Mouse (Mus musculus) CH12.LX (cell line): ENCODE measurements around the gene Stag2. TPM values are rescaled to one million over a fixed set of nuclear protein-coding genes. Genes with fewer than 3 reads are reported as not detected.
A peak's percentile ranks its signal among the peaks of the same experiment; 100 is the strongest.

Experiments used
- DNase-seq: peaks from one replicate; pipeline ENCODE4 v3.0.0-alpha.2; 2013; ENCODE audit errors: extremely low read depth
- H3K27ac ChIP-seq: 2 replicates; pipeline ENCODE4 v1.5.1; 2012; ENCODE audit warnings: low read depth, mild to moderate bottlenecking, control low read depth, moderate library complexity; ENCODE audit not compliant: insufficient read depth
- H3K27me3 ChIP-seq: replicated peaks from 2 replicates; pipeline ENCODE3; 2012; ENCODE audit warnings: inconsistent platforms
- H3K36me3 ChIP-seq, 2 experiments: replicated peaks in 1 of 2; 2 replicates each; pipeline versions ENCODE3 to v1.6.1; 2012; ENCODE audit warnings: inconsistent platforms in 1 of 2, low read length in 1 of 2, mild to moderate bottlenecking in 1 of 2, mixed read lengths in 1 of 2, moderate library complexity in 1 of 2; ENCODE audit not compliant: control insufficient read depth in 1 of 2, insufficient read depth in 1 of 2
- H3K4me1 ChIP-seq, 2 experiments: 2 replicates each; pipeline ENCODE4 v1.6.1; 2012; ENCODE audit warnings: inconsistent platforms in 1 of 2, moderate library complexity in 1 of 2; ENCODE audit not compliant: insufficient read depth in 2 of 2, control insufficient read depth in 1 of 2
- H3K4me2 ChIP-seq: 2 replicates; pipeline ENCODE4 v1.6.1; 2012; ENCODE audit warnings: low read depth, mild to moderate bottlenecking, control low read depth; ENCODE audit not compliant: poor library complexity, insufficient read depth, severe bottlenecking
- H3K4me3 ChIP-seq, 3 experiments: fragments of 150-350 bp in 1 of 3; sonication (generic) in 1 of 3; replicated peaks in 1 of 3; 2 replicates each; pipeline versions ENCODE3 to v1.5.1; 2011 to 2012; ENCODE audit warnings: low read depth in 2 of 3, low read length in 2 of 3, mild to moderate bottlenecking in 2 of 3, moderate library complexity in 2 of 3, control low read depth in 1 of 3, improper control_type of control experiment in 1 of 3, inconsistent platforms in 1 of 3, mixed read lengths in 1 of 3; ENCODE audit not compliant: poor library complexity in 1 of 3
- H3K79me2 ChIP-seq: replicated peaks from 2 replicates; pipeline ENCODE4 v1.6.1; 2012; ENCODE audit warnings: mild to moderate bottlenecking, moderate library complexity; ENCODE audit not compliant: control insufficient read depth, poor library complexity, insufficient read depth, severe bottlenecking; ENCODE audit errors: extremely low read depth
- H3K9ac ChIP-seq: 2 replicates; pipeline ENCODE4 v1.6.1; 2012; ENCODE audit warnings: low read depth, mild to moderate bottlenecking, control low read depth, moderate library complexity; ENCODE audit not compliant: insufficient read depth
- H3K9me3 ChIP-seq: replicated peaks from 2 replicates; pipeline ENCODE3; 2012; ENCODE audit warnings: low read length, inconsistent platforms, mixed read lengths
- BHLHE40 ChIP-seq: IDR thresholded peaks from 2 replicates; pipeline ENCODE4 v1.6.1; 2011; ENCODE audit warnings: mild to moderate bottlenecking, low read depth, low read length, improper control_type of control experiment
- CHD1 ChIP-seq: IDR thresholded peaks from 2 replicates; pipeline ENCODE4 v1.6.1; 2012; ENCODE audit warnings: low read depth, low read length, improper control_type of control experiment, inconsistent platforms
- CHD2 ChIP-seq: IDR thresholded peaks from 2 replicates; pipeline ENCODE4 v1.6.1; 2011; ENCODE audit warnings: low read length, improper control_type of control experiment
- CTCF ChIP-seq, 2 experiments: IDR thresholded peaks in 1 of 2; conservative IDR thresholded peaks in 1 of 2; 2 replicates each; pipeline ENCODE4 v1.5.1; 2011 to 2012; ENCODE audit warnings: low read depth in 2 of 2, low read length in 2 of 2, improper control_type of control experiment in 1 of 2, inconsistent platforms in 1 of 2, mild to moderate bottlenecking in 1 of 2, moderate library complexity in 1 of 2
- E2F4 ChIP-seq: IDR thresholded peaks from 2 replicates; pipeline ENCODE4 v1.6.1; 2011; ENCODE audit warnings: low read depth, low read length, improper control_type of control experiment; ENCODE audit not compliant: insufficient replicate concordance
- ELF1 ChIP-seq: IDR thresholded peaks from 2 replicates; pipeline ENCODE4 v1.6.1; 2014; ENCODE audit warnings: low read depth, mild to moderate bottlenecking, inconsistent platforms, low read length, improper control_type of control experiment
- EP300 ChIP-seq: IDR thresholded peaks from 2 replicates; pipeline ENCODE4 v1.6.1; 2011; ENCODE audit warnings: low read length, improper control_type of control experiment
- ETS1 ChIP-seq: conservative IDR thresholded peaks from 2 replicates; pipeline ENCODE4 v1.6.1; 2012; ENCODE audit warnings: low read depth, mild to moderate bottlenecking, inconsistent platforms, low read length, improper control_type of control experiment, moderate library complexity
- GABPA ChIP-seq: IDR thresholded peaks from 2 replicates; pipeline ENCODE4 v1.6.1; 2012; ENCODE audit warnings: low read depth, low read length, improper control_type of control experiment, inconsistent platforms; ENCODE audit not compliant: insufficient replicate concordance
- HCFC1 ChIP-seq: IDR thresholded peaks from 2 replicates; pipeline ENCODE4 v1.6.1; 2012; ENCODE audit warnings: low read depth, mild to moderate bottlenecking, inconsistent platforms, low read length, improper control_type of control experiment
- IRF4 ChIP-seq: IDR thresholded peaks from 2 replicates; pipeline ENCODE4 v1.6.1; 2014; ENCODE audit warnings: low read depth, mild to moderate bottlenecking, inconsistent platforms, low read length, improper control_type of control experiment
- JUN ChIP-seq: IDR thresholded peaks from 2 replicates; pipeline ENCODE4 v1.6.1; 2011; ENCODE audit warnings: low read depth, mild to moderate bottlenecking, low read length, improper control_type of control experiment, moderate library complexity; ENCODE audit not compliant: insufficient read depth
- JUND ChIP-seq: conservative IDR thresholded peaks from 2 replicates; pipeline ENCODE4 v1.6.1; 2011; ENCODE audit warnings: low read depth, low read length, improper control_type of control experiment
- MAFK ChIP-seq: IDR thresholded peaks from 2 replicates; pipeline ENCODE4 v1.6.1; 2011; ENCODE audit warnings: low read length, improper control_type of control experiment; ENCODE audit not compliant: insufficient replicate concordance
- MAX ChIP-seq: IDR thresholded peaks from 2 replicates; pipeline ENCODE4 v1.6.1; 2011; ENCODE audit warnings: low read length, improper control_type of control experiment
- MAZ ChIP-seq: IDR thresholded peaks from 2 replicates; pipeline ENCODE4 v1.6.1; 2012; ENCODE audit warnings: low read depth, mild to moderate bottlenecking, inconsistent platforms, low read length, improper control_type of control experiment, moderate library complexity
- MEF2A ChIP-seq: IDR thresholded peaks from 2 replicates; pipeline ENCODE4 v1.6.1; 2014; ENCODE audit warnings: low read depth, mild to moderate bottlenecking, inconsistent platforms, low read length, improper control_type of control experiment, borderline replicate concordance
- MXI1 ChIP-seq: IDR thresholded peaks from 2 replicates; pipeline ENCODE4 v1.6.1; 2011; ENCODE audit warnings: mild to moderate bottlenecking, low read depth, low read length, improper control_type of control experiment
- MYC ChIP-seq: IDR thresholded peaks from 2 replicates; pipeline ENCODE4 v1.6.1; 2011; ENCODE audit warnings: low read depth, mild to moderate bottlenecking, improper control_type of control experiment, low read length
- NELFE ChIP-seq: IDR thresholded peaks from 2 replicates; pipeline ENCODE4 v1.6.1; 2011; ENCODE audit warnings: low read depth, low read length, improper control_type of control experiment
- NRF1 ChIP-seq: IDR thresholded peaks from 2 replicates; pipeline ENCODE4 v1.6.1; 2014; ENCODE audit warnings: low read depth, mild to moderate bottlenecking, inconsistent platforms, low read length, improper control_type of control experiment, moderate library complexity
- PAX5 ChIP-seq: IDR thresholded peaks from 2 replicates; pipeline ENCODE4 v1.6.1; 2012; ENCODE audit warnings: low read length, inconsistent platforms, mixed read lengths
- POLR2A ChIP-seq: IDR thresholded peaks from 2 replicates; pipeline ENCODE4 v1.6.1; 2011; ENCODE audit warnings: low read depth, mild to moderate bottlenecking, improper control_type of control experiment, low read length
- POLR2AphosphoS2 ChIP-seq: IDR thresholded peaks from 2 replicates; pipeline ENCODE4 v1.6.1; 2011; ENCODE audit warnings: low read depth, low read length, improper control_type of control experiment
- RAD21 ChIP-seq: IDR thresholded peaks from 2 replicates; pipeline ENCODE4 v1.6.1; 2011; ENCODE audit warnings: low read depth, mild to moderate bottlenecking, low read length, improper control_type of control experiment, moderate library complexity
- RCOR1 ChIP-seq: conservative IDR thresholded peaks from 2 replicates; pipeline ENCODE4 v1.6.1; 2012; ENCODE audit warnings: low read depth, mild to moderate bottlenecking, inconsistent platforms, low read length, improper control_type of control experiment
- SIN3A ChIP-seq: IDR thresholded peaks from 2 replicates; pipeline ENCODE4 v1.6.1; 2012; ENCODE audit warnings: low read length, improper control_type of control experiment, inconsistent platforms
- SMC3 ChIP-seq: IDR thresholded peaks from 2 replicates; pipeline ENCODE4 v1.6.1; 2011; ENCODE audit warnings: low read depth, low read length, improper control_type of control experiment
- TBP ChIP-seq: conservative IDR thresholded peaks from 2 replicates; pipeline ENCODE4 v1.6.1; 2011; ENCODE audit warnings: low read depth, low read length, improper control_type of control experiment
- TCF12 ChIP-seq: IDR thresholded peaks from 2 replicates; pipeline ENCODE4 v1.6.1; 2014; ENCODE audit warnings: low read depth, mild to moderate bottlenecking, inconsistent platforms, low read length, improper control_type of control experiment
- UBTF ChIP-seq: IDR thresholded peaks from 2 replicates; pipeline ENCODE4 v1.6.1; 2012; ENCODE audit warnings: low read depth, mild to moderate bottlenecking, inconsistent platforms, low read length, improper control_type of control experiment, moderate library complexity
- USF1 ChIP-seq: IDR thresholded peaks from 2 replicates; pipeline ENCODE4 v1.6.1; 2014; ENCODE audit warnings: low read depth, mild to moderate bottlenecking, inconsistent platforms, low read length, improper control_type of control experiment
- USF2 ChIP-seq: conservative IDR thresholded peaks from 2 replicates; pipeline ENCODE4 v1.6.1; 2011; ENCODE audit warnings: low read depth, low read length, improper control_type of control experiment
- ZC3H11A ChIP-seq: IDR thresholded peaks from 2 replicates; pipeline ENCODE4 v1.6.1; 2012; ENCODE audit warnings: low read depth, mild to moderate bottlenecking, inconsistent platforms, low read length, improper control_type of control experiment
- ZKSCAN1 ChIP-seq: IDR thresholded peaks from 2 replicates; pipeline ENCODE4 v1.6.1; 2012; ENCODE audit warnings: low read depth, inconsistent platforms, low read length, improper control_type of control experiment, borderline replicate concordance
- ZMIZ1 ChIP-seq: IDR thresholded peaks from 2 replicates; pipeline ENCODE4 v1.6.1; 2012; ENCODE audit warnings: low read depth, mild to moderate bottlenecking, inconsistent platforms, low read length, improper control_type of control experiment
- ZNF384 ChIP-seq: IDR thresholded peaks from 2 replicates; pipeline ENCODE4 v1.6.1; 2012; ENCODE audit warnings: low read depth, low read length, improper control_type of control experiment, inconsistent platforms
- dilution Hi-C: fragments of 300-500 bp; cut with MboI; formaldehyde crosslinking; loops from 2 replicates; pipeline ENCODE4 v1.14.3; 2020; ENCODE audit warnings: low sequenced_read_pairs; ENCODE audit not compliant: extremely low pct_unique_long_range_greater_than_20kb, extremely low pct_ligation_motif_present
- in situ Hi-C: fragments of 300-500 bp; cut with MboI; formaldehyde crosslinking; loops from 3 replicates; pipeline ENCODE4 v1.14.3; 2019; ENCODE audit warnings: low sequenced_read_pairs, low pct_ligation_motif_present, low pct_unique_long_range_greater_than_20kb, mixed read lengths
- polyA plus RNA-seq: library from polyadenylated mRNA; unstranded; fragments of >175 nt; gene quantifications from 2 replicates; pipeline ENCODE4 v1.2.1, GENCODE M21; 2012; ENCODE audit warnings: low read depth; ENCODE audit not compliant: insufficient read length
- total RNA-seq, 2 experiments: library from RNA; depleted of rRNA; stranded (reverse); fragments of 300-350 nt in 1 of 2; fragments of >200 nt in 1 of 2; gene quantifications; 2 replicates each; pipeline ENCODE4 v1.2.3; 2012 to 2014

The Stag2 gene
- total RNA-seq (2012; rRNA removed) (43.5 and 54.0 TPM in 2 replicates), total RNA-seq (2014; rRNA removed) (138 and 157 TPM in 2 replicates), polyA plus RNA-seq (48.9 and 52.5 TPM in 2 replicates)

GRCm38 (mm10) chrX:42148788-42149556, at the start of gene Stag2:
Gene Stag2 (plus strand): TSS chrX:42149317.
- H3K4me1 ChIP-seq: peaks cover 0 to 5% of the 10 kb centered on the region in 2 experiments; a peak in 1 of 4 replicates
- peak within 1 kb of the TSS; percentile 93 for H3K27ac ChIP-seq
- peak within 1 kb of the TSS; percentile 57 to 88 (median 67) for H3K4me3 ChIP-seq
- no peak for TF ChIP-seq POLR2AphosphoS2
- TF ChIP-seq JUN: no peak
- TF ChIP-seq CTCF (conservative IDR thresholded peaks at IDR 0.05 in 1 of 2, IDR thresholded peaks at IDR 0.05 in 1 of 2; ENCODE audit: low read depth in 2 of 2, low read length in 2 of 2): peak in 1 of 2 experiments; percentile 99; a peak in 2 of 4 replicates
- no peak for TF ChIP-seq MXI1
- peak; percentile 85 for TF ChIP-seq ZNF384
- no peak for TF ChIP-seq USF1
- TF ChIP-seq SIN3A: no peak; the same call in 1 of the 2 replicates
- TF ChIP-seq TCF12: peak; percentile 67
- no peak for TF ChIP-seq GABPA
- no peak for TF ChIP-seq CHD2
- no peak for TF ChIP-seq MAFK
- no peak for TF ChIP-seq ZMIZ1
- no peak for TF ChIP-seq UBTF
- no peak for TF ChIP-seq RCOR1
- peak; percentile 48; the same call in 1 of the 2 replicates for TF ChIP-seq POLR2A
- TF ChIP-seq MAZ: no peak
- peak; percentile 65 for TF ChIP-seq SMC3
- no peak; the same call in 1 of the 2 replicates for TF ChIP-seq MAX
- TF ChIP-seq TBP: 0 out of 2 replicates have a peak, but pooled peaks have one; percentile 19
- peak; percentile 72 for TF ChIP-seq RAD21
- no peak for TF ChIP-seq EP300
- peak; percentile 72 for TF ChIP-seq ELF1
- no peak for TF ChIP-seq PAX5
- no peak for TF ChIP-seq E2F4
- TF ChIP-seq ZC3H11A: no peak
- no peak for TF ChIP-seq BHLHE40
- 0 out of 2 replicates have a peak, but pooled peaks have one; percentile 10 for TF ChIP-seq IRF4
- TF ChIP-seq MEF2A: no peak; the same call in 1 of the 2 replicates
- peak; percentile 49; the same call in 1 of the 2 replicates for TF ChIP-seq NELFE
- no peak for TF ChIP-seq JUND
- no peak for TF ChIP-seq ETS1
- TF ChIP-seq USF2: no peak
- TF ChIP-seq HCFC1: no peak
- no peak for TF ChIP-seq ZKSCAN1
- TF ChIP-seq NRF1: peak; percentile 60
- no peak for TF ChIP-seq MYC
- no peak for TF ChIP-seq CHD1
- H3K27me3 ChIP-seq: no peaks in the 10 kb centered on the region
- peak; percentile 61 for DNase-seq
- dilution Hi-C loops (no loop called here), in situ Hi-C loops (loop anchor here (10.0 kb wide), 1 partner anchor 74 kb away; no protein-coding TSS in a partner anchor)
- no peaks in the 10 kb centered on the region for H3K9me3 ChIP-seq
- peak within 1 kb of the TSS; percentile 98 for H3K9ac ChIP-seq
- peak within 1 kb of the TSS; percentile 76 for H3K4me2 ChIP-seq
- no peaks in the 10 kb centered on the region for H3K36me3 ChIP-seq
- H3K79me2 ChIP-seq: peaks cover 23% of the 10 kb centered on the region
